Mouse (Mus musculus): ENCODE measurements at regions not wholly inside any gene's neighbourhood (a gene's known extent, or its start where the extent isn't known, plus 50 kb on each side); places are given as distances from the start of the nearest gene placed in this dataset.

DNA sequence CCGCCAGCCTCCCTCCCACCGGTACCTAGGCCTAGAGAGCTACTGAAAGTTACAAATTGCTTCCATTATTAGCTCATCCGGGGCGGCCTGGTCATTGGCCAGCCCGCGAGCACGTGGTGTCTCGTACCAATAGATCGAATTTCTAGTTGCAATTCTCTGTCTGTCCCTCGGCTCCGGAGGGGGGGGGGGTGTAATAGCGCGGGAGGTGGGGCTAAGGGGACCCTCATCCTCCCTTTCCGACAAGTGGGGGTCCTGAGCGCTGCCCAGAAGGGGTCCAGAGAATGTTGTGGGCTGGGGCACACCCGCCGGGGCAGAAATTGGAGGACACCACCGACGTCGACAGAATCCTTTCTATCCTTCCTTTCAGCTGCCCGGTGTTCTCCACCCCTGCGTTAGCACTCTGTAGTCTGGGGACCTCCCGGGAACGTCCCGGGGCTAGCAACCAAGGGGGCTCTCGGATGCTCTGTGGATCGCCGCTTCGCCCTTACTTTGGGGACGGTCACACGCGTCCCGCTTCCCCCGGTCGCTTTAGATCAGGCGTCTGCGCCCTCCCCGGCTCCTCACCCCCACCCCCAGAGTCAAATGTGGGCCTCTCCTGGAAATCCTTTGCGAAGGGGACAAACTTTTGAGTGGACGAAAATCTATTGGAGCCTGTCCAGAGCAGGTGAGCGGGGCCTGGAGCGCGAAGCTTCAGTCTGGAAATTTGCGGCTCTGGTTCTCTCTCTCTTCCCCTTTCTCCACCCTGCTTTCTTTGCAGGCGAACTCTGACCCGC is 64.6 kb downstream of the Smug1 start:
- no peak for DNase-seq (ENCODE audit: low spot score in 2 of 2)

DNA sequence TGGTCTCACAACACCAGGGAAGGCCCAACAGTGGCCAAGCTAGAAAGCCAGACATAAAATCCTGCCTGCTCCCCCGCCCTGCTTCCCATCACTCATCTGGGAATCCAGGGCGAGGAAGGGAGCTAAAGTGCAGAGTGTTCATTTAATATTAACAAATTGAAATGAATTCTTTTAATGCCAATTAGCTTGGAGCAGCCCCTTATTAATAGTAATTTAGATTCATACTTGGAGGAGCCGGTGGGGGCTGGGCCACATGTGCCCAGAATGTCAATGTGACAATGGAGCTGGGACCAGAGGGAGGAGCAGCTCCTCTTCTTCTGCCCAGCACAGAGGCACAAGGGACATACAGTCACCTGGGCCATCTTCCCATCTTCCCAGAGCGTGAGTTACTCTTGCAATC is 66.8 kb downstream of the Smug1 start:
- DNase-seq (ENCODE audit: low spot score in 2 of 2), result no peak

DNA sequence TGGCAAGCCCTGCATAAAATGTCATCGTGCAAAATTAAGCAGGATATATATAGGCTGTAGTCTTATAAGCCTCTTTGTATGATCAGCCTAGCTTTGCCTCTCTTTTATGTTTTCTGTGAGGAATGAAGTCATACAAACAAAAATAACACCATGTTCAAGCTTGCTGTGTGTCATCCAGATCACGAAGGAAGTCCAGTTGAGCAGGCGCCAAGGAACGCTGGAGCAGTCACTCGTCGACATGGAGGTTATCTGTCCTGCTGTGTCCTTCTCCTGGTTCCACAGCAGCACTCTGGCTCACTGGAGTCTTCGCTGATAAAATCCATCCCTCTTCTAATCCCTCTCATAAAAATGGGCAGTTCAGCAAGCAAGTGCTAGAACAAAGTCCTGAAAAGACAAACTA is 72.4 kb downstream of the Smug1 start:
- DNase-seq (ENCODE audit: low spot score in 2 of 2), result no peak

DNA sequence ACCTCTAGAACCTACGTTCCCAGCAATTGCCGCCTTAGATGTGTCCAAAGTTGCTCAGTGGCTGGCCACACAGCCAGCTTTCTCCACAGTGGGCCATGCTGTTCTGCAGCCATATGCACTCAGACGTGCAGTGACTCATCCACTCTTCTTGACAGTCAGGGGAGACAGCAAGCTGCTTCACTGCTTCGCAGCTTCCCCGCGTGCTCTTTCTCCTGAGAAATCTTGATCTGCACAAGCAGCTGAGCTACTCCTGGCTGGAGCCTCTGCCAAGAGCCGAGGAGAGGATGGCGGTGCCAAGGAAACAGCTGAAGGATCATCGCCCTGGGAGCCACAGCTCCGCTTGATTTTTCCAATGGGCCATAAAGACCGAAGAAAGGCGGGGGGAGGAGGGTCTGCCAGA is 73.2 kb downstream of the Smug1 start:
- peak; percentile 69 to 83 for DNase-seq (ENCODE audit: low spot score in 2 of 2)

DNA sequence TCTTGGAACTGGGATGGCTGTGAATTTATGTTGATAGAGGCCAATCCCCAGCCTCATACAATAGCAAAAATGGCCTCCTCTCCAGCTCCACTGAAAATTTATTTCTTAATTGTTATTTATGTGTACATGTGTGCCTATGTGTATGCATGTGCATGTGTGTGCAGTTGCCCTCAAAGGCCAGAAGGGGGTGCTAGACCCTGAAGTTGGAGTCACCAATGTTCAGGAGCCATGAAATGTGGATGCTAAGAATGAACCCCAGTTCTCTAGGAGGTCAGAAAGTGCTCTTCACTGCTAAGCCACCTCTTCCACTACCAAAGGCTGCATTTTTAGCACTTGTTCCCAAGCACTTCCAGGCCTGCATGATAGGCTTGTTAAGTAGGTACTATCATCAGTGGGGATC is 73.8 kb downstream of the Hoxc4 start:
- DNase-seq (ENCODE audit: low spot score in 2 of 2), result no peak

DNA sequence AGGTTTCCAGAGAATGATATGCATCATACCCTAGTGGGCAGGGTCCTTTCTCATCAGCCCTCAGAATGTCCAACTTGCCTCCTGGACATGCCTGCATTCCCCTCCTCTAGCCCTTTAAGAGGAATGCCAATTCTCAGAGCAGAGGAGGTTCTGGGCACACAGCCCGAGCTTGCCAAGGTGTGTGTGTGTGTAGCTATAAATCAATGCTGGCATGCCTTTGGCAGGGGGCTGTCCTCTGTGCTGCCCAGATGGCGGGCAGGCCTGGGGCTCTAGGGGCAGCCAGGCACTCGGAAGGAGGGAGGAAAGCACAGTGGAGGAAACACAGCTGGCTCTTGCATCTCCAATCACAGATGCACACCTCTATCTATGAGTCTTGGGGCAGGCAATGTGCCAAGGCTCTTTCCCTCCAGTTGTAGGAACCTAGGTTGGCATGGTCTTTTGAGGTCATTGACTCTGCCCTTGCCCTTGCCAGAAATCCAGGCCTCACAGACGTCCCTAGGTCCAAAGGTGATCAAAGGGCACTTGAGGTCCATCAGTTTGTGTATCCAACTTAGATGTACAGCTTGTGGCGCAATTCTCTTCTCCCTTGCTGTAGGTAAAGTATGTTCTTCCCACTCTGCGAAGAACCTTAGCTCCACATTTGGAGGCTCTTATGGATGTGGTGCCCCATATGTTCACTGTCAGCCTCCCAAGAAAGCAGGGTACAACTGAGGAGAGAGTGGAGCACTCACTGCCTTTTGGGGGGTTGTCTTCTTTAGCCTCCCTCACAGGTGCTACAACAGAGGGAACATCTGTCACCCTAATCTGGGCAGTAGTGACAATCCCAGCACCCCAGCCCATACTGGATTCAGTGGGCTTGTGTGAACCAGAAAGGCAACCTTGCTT is 71.8 kb downstream of the Hoxc4 start:
- DNase-seq (ENCODE audit: low spot score in 2 of 2), result peak; percentile 30 to 49

DNA sequence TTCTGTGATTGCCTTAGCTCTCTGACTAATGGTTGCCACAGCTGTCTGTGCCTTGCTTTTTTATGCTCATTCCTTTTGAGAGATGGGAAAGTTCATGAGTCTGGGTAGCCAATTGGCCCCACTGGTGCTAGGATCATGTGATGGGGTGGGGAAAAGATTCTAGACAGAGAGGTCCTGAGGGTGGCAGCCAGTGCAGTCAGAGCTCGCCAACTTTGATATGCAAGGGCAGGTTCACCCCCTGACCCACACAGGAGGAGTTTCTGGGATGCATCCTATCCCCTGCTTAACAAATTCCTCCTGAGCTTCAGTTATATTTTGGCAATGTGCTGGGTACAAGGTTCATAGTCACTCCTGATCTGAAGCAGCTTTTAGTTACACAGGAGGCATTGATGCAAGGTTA is 71.1 kb downstream of the Hoxc4 start:
- no peak for DNase-seq (ENCODE audit: low spot score in 2 of 2)

DNA sequence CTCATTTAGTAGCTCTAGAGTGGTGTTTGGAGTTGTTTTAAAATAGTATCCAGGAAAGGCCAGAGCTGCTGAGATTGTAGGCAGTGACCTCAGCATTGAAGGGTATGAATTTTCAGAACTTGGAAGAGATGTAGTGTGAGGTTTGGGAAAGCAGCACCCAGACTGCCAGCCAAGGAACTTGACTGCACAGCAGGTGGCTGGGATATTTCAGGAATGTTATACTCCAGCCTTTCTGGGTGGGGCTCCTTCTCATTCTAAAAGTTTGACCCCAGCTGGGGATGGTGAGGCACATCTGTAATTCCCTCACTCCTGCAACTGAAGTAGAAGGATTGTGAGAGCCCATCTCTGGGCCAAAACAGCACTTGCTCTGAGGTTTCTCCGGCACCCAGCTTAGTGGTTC is 70.7 kb downstream of the Hoxc4 start:
- DNase-seq (ENCODE audit: low spot score in 2 of 2), result no peak

DNA sequence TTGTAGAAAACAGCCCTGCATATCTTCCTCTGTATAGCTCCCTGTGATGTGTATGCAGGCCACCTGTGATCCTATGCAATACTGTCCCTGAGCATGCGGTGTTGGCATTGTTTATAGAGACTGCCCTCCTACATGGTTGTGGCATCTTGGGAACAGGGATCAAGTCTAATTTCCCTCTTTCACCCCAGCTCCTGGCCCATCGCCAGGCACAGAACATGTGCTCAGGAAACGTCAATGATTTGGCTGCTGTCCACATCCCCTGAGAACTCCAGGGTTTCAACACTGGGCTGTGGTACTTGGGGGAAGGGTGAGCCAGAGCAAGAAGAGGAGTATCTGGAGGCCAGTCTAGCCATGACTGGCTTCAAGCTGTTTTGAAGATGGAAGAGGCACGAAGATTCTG is 68.5 kb downstream of the Hoxc4 start:
- DNase-seq (ENCODE audit: low spot score in 2 of 2), result no peak

DNA sequence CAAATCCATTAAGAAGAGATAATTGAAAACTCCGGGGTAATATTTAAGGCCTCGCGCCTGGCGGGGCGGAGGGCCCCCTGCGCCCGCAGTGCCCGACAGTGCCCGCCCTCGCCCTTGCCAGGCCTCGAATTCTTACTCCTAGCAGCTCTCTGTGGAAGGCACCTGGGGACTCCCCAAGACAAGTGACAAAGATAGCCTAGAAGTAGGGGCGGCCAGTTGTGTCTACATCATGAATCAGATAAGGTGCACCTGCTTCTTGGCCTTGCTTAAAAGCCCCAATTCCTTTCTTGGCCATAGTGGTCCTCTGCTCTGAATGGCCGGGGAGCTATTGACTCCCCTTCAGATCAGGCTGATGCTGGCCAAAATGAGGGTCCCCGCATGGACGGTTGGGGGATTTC is 67.9 kb downstream of the Hoxc4 start:
- DNase-seq (ENCODE audit: low spot score in 2 of 2), result no peak

Measured in frontal cortex, postnatal 36 days (tissue).